Mouse (Mus musculus) stomach, postnatal 0 days (tissue): ENCODE measurements at regions not wholly inside any gene's neighbourhood (a gene's known extent, or its start where the extent isn't known, plus 50 kb on each side); places are given as distances from the start of the nearest gene placed in this dataset.

ENCODE experiments used
- ATAC-seq: fragments of 200-750 bp; cut with Nextera tagmentation; 2 replicates; pipeline ENCODE4 v1.8.0; 2017; ENCODE audit not compliant: low FRiP score, low TSS enrichment
- DNase-seq: peaks from one replicate; pipeline ENCODE4 v3.0.0-alpha.2; 2016; ENCODE audit warnings: low spot score
- H3K27ac ChIP-seq: fragments of 300-500 bp; sonication (generic); replicated peaks from 2 replicates; pipeline ENCODE4 v1.5.1; 2014; ENCODE audit warnings: mild to moderate bottlenecking, control low read depth
- H3K27me3 ChIP-seq: fragments of 300-500 bp; sonication (generic); 2 replicates; pipeline ENCODE4 v1.6.1; 2014; ENCODE audit warnings: low read length; ENCODE audit not compliant: control insufficient read depth, insufficient read depth
- H3K36me3 ChIP-seq: fragments of 300-500 bp; sonication (generic); 2 replicates; pipeline ENCODE4 v1.6.1; 2014; ENCODE audit warnings: low read length, mixed read lengths; ENCODE audit not compliant: control insufficient read depth, insufficient read depth
- H3K4me1 ChIP-seq: fragments of 300-500 bp; sonication (generic); replicated peaks from 2 replicates; pipeline ENCODE4 v1.6.1; 2014; ENCODE audit warnings: antibody characterized with exemption; ENCODE audit not compliant: control insufficient read depth, insufficient read depth
- H3K4me2 ChIP-seq: fragments of 300-500 bp; sonication (generic); replicated peaks from 2 replicates; pipeline ENCODE4 v1.6.1; 2014; ENCODE audit warnings: low read depth, mild to moderate bottlenecking, control low read depth, moderate library complexity
- H3K4me3 ChIP-seq: fragments of 300-500 bp; sonication (generic); 2 replicates; pipeline ENCODE4 v1.5.1; 2014; ENCODE audit warnings: low read depth, low read length, control low read depth
- H3K9ac ChIP-seq: fragments of 300-500 bp; sonication (generic); 2 replicates; pipeline ENCODE4 v1.6.1; 2014; ENCODE audit warnings: mild to moderate bottlenecking, low read length, control low read depth, mixed read lengths
- H3K9me3 ChIP-seq: fragments of 300-500 bp; sonication (generic); 2 replicates; pipeline ENCODE4 v1.6.1; 2016; ENCODE audit warnings: low read length; ENCODE audit not compliant: control insufficient read depth
- CTCF ChIP-seq: IDR thresholded peaks from 2 replicates; pipeline ENCODE4 v1.5.1; 2016; ENCODE audit warnings: antibody characterized with exemption, low read depth, mild to moderate bottlenecking, moderate library complexity
- EP300 ChIP-seq: optimal IDR thresholded peaks from 2 replicates; pipeline ENCODE3; 2016; ENCODE audit warnings: antibody characterized with exemption
- WGBS: fragments of 180-500 bp; shearing (Covaris S2); extraction: QIAGEN DNeasy Blood & Tissue Kit; methylation state at CpG from one replicate; pipeline ENCODE4 v1.1.7; 2014; 5-methylcytosine and 5-hydroxymethylcytosine counted together

DNA sequence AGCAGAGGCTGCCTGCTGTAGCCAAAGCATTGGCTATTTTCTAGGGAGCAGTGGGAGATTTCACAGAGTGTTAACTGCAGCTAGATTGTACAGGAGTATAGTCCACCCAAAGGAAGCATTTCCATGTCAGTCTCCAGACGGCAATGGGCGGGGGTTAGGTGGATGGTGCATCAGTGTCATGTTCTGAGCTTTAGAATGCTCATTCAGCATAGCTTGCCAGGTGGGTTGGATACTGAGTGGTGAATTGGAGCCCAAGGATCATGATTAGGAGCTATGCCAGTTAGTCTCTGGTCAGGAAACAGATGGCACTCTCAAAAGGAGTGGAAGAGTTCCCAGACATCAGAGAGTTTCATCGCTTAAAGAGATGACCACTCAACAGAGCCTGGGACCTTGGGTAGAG is 53.5 kb upstream of the H2al1a start:
- no peaks in the 10 kb centered on the region for H3K36me3 ChIP-seq
- H3K27ac ChIP-seq, result no peak overlapping the region
- H3K4me1 ChIP-seq, result no peaks in the 10 kb centered on the region
- WGBS, result 82% methylated on average over 3 of the region's 3 CpGs
- H3K9ac ChIP-seq, result no peak overlapping the region
- no peaks in the 10 kb centered on the region for H3K27me3 ChIP-seq
- H3K9me3 ChIP-seq, result no peaks in the 10 kb centered on the region
- TF ChIP-seq CTCF (no peak), EP300 (no peak)
- DNase-seq (no peak), ATAC-seq (no peak)
- no peak overlapping the region for H3K4me2 ChIP-seq
- H3K4me3 ChIP-seq, result no peak overlapping the region
